Mouse (Mus musculus) myocyte (in vitro differentiated cells): ENCODE results near the gene Pwwp2a. TPM values are rescaled to one million over a fixed set of nuclear protein-coding genes. Genes with fewer than 3 reads are reported as not detected.

Experiments used
- H3K27me3 ChIP-seq: one replicate; pipeline ENCODE4 v1.6.1; 2011; ENCODE audit not compliant: control insufficient read depth, insufficient read depth, insufficient read length
- H3K36me3 ChIP-seq: one replicate; pipeline ENCODE4 v1.6.1; 2011; ENCODE audit not compliant: control insufficient read depth, insufficient read depth
- H3K4me2 ChIP-seq: one replicate; pipeline ENCODE4 v1.6.1; 2011; ENCODE audit warnings: low read depth, control low read depth
- H3K4me3 ChIP-seq: one replicate; pipeline ENCODE4 v1.5.1; 2011; ENCODE audit warnings: mild to moderate bottlenecking, control low read depth, moderate library complexity
- H3K79me2 ChIP-seq: one replicate; pipeline ENCODE4 v1.6.1; 2011; ENCODE audit not compliant: control insufficient read depth, insufficient read depth
- H3ac ChIP-seq: one replicate; pipeline ENCODE4 v1.6.1; 2011; ENCODE audit not compliant: control insufficient read depth, insufficient read length
- CEBPB ChIP-seq: IDR thresholded peaks from 2 replicates; pipeline ENCODE4 v1.6.1; 2011; ENCODE audit warnings: mild to moderate bottlenecking, moderate library complexity; ENCODE audit not compliant: poor library complexity, insufficient read depth, severe bottlenecking
- E2F4 ChIP-seq: IDR thresholded peaks from one replicate; pipeline ENCODE4 v1.6.1; 2011; ENCODE audit warnings: mild to moderate bottlenecking, control low read depth, moderate library complexity; ENCODE audit not compliant: insufficient read depth
- MAX ChIP-seq: IDR thresholded peaks from one replicate; pipeline ENCODE4 v1.6.1; 2011; ENCODE audit warnings: low read depth, mild to moderate bottlenecking, control low read depth
- MYOD1 ChIP-seq, 3 experiments: IDR thresholded peaks; one replicate each; pipeline ENCODE4 v1.6.1; 2011; ENCODE audit warnings: control low read depth in 2 of 3, low read depth in 2 of 3, mild to moderate bottlenecking in 2 of 3, moderate library complexity in 1 of 3; ENCODE audit not compliant: insufficient read length in 2 of 3, control insufficient read depth in 1 of 3
- MYOG ChIP-seq, 3 experiments: IDR thresholded peaks; one replicate each; pipeline ENCODE4 v1.6.1; 2011; ENCODE audit warnings: control low read depth in 2 of 3, low read depth in 2 of 3, mild to moderate bottlenecking in 2 of 3; ENCODE audit not compliant: insufficient read length in 2 of 3, control insufficient read depth in 1 of 3, insufficient read depth in 1 of 3
- POLR2A ChIP-seq: IDR thresholded peaks from one replicate; pipeline ENCODE4 v1.6.1; 2011; ENCODE audit warnings: low read depth, mild to moderate bottlenecking, control low read depth, moderate library complexity; ENCODE audit not compliant: insufficient read length
- POLR2AphosphoS2 ChIP-seq: IDR thresholded peaks from one replicate; pipeline ENCODE4 v1.6.1; 2011; ENCODE audit warnings: low read depth, control low read depth; ENCODE audit not compliant: insufficient read length
- REST ChIP-seq: IDR thresholded peaks from one replicate; pipeline ENCODE4 v1.6.1; 2011; ENCODE audit warnings: mild to moderate bottlenecking, control low read depth, moderate library complexity; ENCODE audit not compliant: insufficient read depth, insufficient read length
- SRF ChIP-seq: IDR thresholded peaks from one replicate; pipeline ENCODE4 v1.6.1; 2011; ENCODE audit warnings: low read depth; ENCODE audit not compliant: control insufficient read depth, insufficient read length
- TCF12 ChIP-seq: IDR thresholded peaks from one replicate; pipeline ENCODE4 v1.6.1; 2011; ENCODE audit warnings: mild to moderate bottlenecking, control low read depth; ENCODE audit not compliant: poor library complexity, insufficient read depth, severe bottlenecking
- TCF3 ChIP-seq: IDR thresholded peaks from one replicate; pipeline ENCODE4 v1.6.1; 2011; ENCODE audit warnings: low read depth, control low read depth; ENCODE audit not compliant: insufficient read length
- USF1 ChIP-seq: IDR thresholded peaks from one replicate; pipeline ENCODE4 v1.6.1; 2011; ENCODE audit warnings: low read depth, mild to moderate bottlenecking, control low read depth, moderate library complexity
- polyA plus RNA-seq: library from polyadenylated mRNA; unstranded; fragments of >200 nt; fragmentation: generic; extraction: Trizol; gene quantifications from one replicate; pipeline ENCODE4 v1.2.1, GENCODE M21; 2012; ENCODE audit warnings: missing spikeins

Gene Pwwp2a
- polyA plus RNA-seq, 1 experiment = 4.9 TPM

DNA sequence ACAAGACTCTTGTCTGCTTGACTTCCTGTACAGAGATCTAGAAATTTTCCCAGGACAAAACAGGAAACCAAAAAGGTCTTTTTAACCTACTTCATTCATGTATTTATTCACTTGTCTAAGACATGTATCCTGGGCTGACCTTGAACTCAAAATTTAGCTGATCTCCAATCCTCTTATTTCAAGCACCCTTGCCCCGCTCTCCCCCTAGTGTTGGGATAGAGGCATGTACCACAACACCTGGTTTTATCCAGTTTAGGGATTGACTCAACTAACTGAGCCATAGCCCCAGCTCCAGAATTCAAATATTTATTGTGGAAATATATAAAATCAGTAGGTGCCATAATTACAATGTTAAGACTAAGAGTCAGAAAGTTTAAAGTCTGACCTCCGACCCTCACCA, 69.7 kb downstream of the Pwwp2a start:
- Histone ChIP-seq H3K27me3 (peaks cover 19% of the 10 kb centered on the region), H3ac (no peak overlapping the region), H3K4me3 (no peak overlapping the region), H3K4me2 (no peak overlapping the region), H3K79me2 (peaks cover 11% of the 10 kb centered on the region), H3K36me3 (no peaks in the 10 kb centered on the region)
- TF ChIP-seq USF1 (no peak), SRF (no peak), CEBPB (no peak), TCF3 (no peak), MAX (no peak), POLR2AphosphoS2 (no peak), TCF12 (no peak), REST (no peak), POLR2A (no peak), MYOD1 (IDR thresholded peaks at IDR 0.05; ENCODE audit: control insufficient read depth in 1 of 3, insufficient read length in 2 of 3, low read depth in 2 of 3) (no peak), E2F4 (no peak)

- H3K79me2 ChIP-seq = no peaks in the 10 kb centered on the region
- no peak for TF ChIP-seq CEBPB
- no peak for TF ChIP-seq REST
- TF ChIP-seq E2F4 = no peak
- TF ChIP-seq POLR2AphosphoS2 = no peak
- TF ChIP-seq MYOD1 (IDR thresholded peaks at IDR 0.05; ENCODE audit: control insufficient read depth in 1 of 3, insufficient read length in 2 of 3, low read depth in 2 of 3) = no peak
- no peak for TF ChIP-seq TCF12
- no peak for TF ChIP-seq MYOG (IDR thresholded peaks at IDR 0.05; ENCODE audit: control insufficient read depth in 1 of 3, insufficient read depth in 1 of 3, insufficient read length in 2 of 3, low read depth in 2 of 3)
- no peak for TF ChIP-seq USF1
- no peak for TF ChIP-seq MAX
- TF ChIP-seq SRF = no peak
- no peak for TF ChIP-seq POLR2A
- no peak for TF ChIP-seq TCF3
- no peaks in the 10 kb centered on the region for H3K36me3 ChIP-seq
- H3K4me2 ChIP-seq = no peak overlapping the region
- H3K27me3 ChIP-seq = peaks cover 19% of the 10 kb centered on the region
- H3ac ChIP-seq = no peak overlapping the region
- no peak overlapping the region for H3K4me3 ChIP-seq
These were observed 72.8 kb downstream of the Pwwp2a start for GRCm38 (mm10) chr11:43754568-43754967.

- Histone ChIP-seq H3ac (no peak overlapping the region), H3K4me2 (no peak overlapping the region), H3K36me3 (no peaks in the 10 kb centered on the region), H3K27me3 (peaks cover 19% of the 10 kb centered on the region), H3K4me3 (no peak overlapping the region), H3K79me2 (no peaks in the 10 kb centered on the region)
- TF ChIP-seq TCF12 (no peak), POLR2AphosphoS2 (no peak), POLR2A (no peak), REST (no peak), MYOG (IDR thresholded peaks at IDR 0.05; ENCODE audit: control insufficient read depth in 1 of 3, insufficient read depth in 1 of 3, insufficient read length in 2 of 3, low read depth in 2 of 3) (no peak)
These were observed 73.6 kb downstream of the Pwwp2a start for GRCm38 (mm10) chr11:43755411-43755810.

DNA sequence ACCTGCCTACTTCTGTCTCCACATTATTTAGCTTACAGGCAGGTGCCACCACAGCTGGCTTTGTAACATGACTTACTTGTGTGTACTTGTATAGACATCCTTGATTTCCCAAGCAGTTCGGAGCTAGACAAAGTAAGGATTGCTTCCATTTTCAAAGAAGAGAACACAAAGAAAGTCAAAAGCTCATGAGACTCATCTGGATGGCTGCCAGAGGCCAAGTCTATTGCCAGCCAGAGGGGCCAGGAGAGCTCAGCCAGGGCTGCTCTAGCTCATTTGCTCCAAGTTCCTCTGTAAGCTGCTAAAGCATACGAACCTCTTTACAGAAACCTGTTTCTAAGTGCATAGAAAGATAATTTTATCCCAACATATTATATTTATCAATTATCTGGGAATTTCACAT, 76.6 kb downstream of the Pwwp2a start:
- TF ChIP-seq CEBPB = no peak
- no peak for TF ChIP-seq E2F4
- no peak for TF ChIP-seq MYOG (IDR thresholded peaks at IDR 0.05; ENCODE audit: control insufficient read depth in 1 of 3, insufficient read depth in 1 of 3, insufficient read length in 2 of 3, low read depth in 2 of 3)
- no peak for TF ChIP-seq MYOD1 (IDR thresholded peaks at IDR 0.05; ENCODE audit: control insufficient read depth in 1 of 3, insufficient read length in 2 of 3, low read depth in 2 of 3)
- no peaks in the 10 kb centered on the region for H3K79me2 ChIP-seq
- H3ac ChIP-seq = no peak overlapping the region

DNA sequence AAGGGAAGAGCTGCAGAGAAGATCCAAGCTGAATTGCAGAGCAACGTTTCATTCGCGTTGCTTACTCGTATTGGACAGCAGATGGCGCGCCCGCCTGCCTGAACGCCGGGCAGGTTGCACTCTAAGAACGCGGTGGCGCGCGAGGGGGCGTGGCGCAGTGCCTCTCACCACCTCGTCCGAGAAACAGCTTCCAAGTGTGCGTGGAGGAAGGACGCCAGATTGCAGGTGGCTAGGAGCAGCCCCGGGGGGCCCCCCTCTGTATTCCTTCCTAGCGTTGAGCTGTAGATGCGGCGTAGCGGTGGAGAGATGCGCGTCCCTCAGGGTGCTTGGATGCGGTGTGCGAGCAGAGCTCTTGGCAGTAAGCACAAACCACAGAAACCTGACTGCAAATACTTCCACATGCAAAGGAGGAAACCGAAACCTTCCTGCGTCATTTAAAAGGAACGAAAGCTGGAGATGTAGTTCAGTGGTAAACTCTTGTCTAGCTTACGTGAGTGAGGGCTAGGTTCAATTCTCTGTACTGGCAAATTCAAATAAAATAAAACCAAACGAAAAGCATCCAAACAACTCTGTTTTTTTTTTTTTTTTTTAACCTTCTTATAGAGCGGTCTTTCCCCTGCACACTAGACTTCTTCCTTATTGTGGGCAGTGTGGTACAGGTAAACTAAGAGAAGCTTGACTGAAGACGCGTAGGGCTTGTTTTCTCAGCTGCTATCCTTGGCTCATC, 85.3 kb downstream of the Pwwp2a start:
- Histone ChIP-seq H3K27me3 (no peaks in the 10 kb centered on the region), H3K4me2 (peak overlapping the region; percentile 83), H3K79me2 (no peaks in the 10 kb centered on the region), H3K36me3 (no peaks in the 10 kb centered on the region), H3ac (no peak overlapping the region), H3K4me3 (peak overlapping the region; percentile 13)
- TF ChIP-seq USF1 (no peak), MYOD1 (IDR thresholded peaks at IDR 0.05; ENCODE audit: control insufficient read depth in 1 of 3, insufficient read length in 2 of 3, low read depth in 2 of 3) (peak in 1 of 3 experiments; percentile 7)

More for the DNA sequence above, 76.6 kb downstream of the Pwwp2a start:
- no peak overlapping the region for H3K4me3 ChIP-seq
- H3K36me3 ChIP-seq = no peaks in the 10 kb centered on the region
- peaks cover 10% of the 10 kb centered on the region for H3K27me3 ChIP-seq
- H3K4me2 ChIP-seq = no peak overlapping the region
